Mouse (Mus musculus): ENCODE measurements around the gene Cachd1. TPM values are rescaled to one million over a fixed set of nuclear protein-coding genes. Genes with fewer than 3 reads are reported as not detected.

Cachd1 gene
- polyA plus RNA-seq, 1 experiment = 3.9 TPM

DNA sequence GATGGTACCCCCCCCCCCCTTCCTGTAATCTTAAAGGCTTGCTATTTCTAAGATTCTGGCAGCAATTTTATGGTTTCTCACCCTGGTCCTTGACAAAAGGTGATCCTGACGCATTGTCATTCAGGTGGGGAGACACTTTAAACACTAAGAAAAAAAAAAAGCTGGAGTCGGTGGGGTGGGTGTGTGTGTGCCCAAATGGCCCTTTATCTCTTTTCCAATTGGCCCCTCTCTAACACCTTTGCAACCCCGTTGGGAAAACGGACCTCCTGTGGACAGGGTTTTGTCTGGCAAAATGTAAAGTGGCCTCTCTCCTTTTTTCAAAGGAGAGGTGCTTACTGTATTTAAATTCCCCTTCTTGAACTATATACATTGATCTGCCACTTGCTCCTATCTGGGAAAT lies 2.5 kb downstream of the Cachd1 start:
- no peak overlapping the region for H3ac ChIP-seq (ENCODE audit: control insufficient read depth, insufficient read length)
- H3K27me3 ChIP-seq (ENCODE audit: control insufficient read depth, insufficient read depth, insufficient read length) = no peaks in the 10 kb centered on the region
- H3K79me2 ChIP-seq (ENCODE audit: control insufficient read depth, insufficient read depth) = no peaks in the 10 kb centered on the region
- no peaks in the 10 kb centered on the region for H3K36me3 ChIP-seq (ENCODE audit: control insufficient read depth, insufficient read depth)
- H3K4me3 ChIP-seq = no peak overlapping the region
- no peak for TF ChIP-seq TCF3 (IDR thresholded peaks at IDR 0.05; ENCODE audit: insufficient read length, low read depth)
- H3K4me2 ChIP-seq (ENCODE audit: low read depth) = no peak overlapping the region

DNA sequence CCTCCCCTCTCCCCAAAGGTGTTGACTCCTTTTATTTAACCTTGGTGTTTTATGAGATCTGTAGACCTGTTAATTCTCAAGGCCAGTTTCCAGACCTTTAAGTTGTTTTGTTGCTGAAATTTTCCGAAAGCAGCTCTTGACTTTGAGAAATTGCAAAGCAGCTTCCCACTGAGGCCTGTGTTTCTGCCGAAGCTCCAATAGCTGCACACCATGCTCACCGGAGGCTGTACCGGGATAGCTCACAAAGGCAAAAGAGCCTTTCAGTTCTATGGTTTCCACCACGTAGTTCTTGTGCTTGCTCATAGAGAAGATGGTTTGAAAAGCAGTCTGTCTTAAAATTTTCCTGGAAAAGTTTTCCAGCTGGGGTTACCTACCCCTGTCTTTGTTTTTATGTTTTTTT lies 3.2 kb downstream of the Cachd1 start:
- Histone ChIP-seq H3K4me3 (no peak overlapping the region), H3K36me3 (ENCODE audit: control insufficient read depth, insufficient read depth) (no peaks in the 10 kb centered on the region), H3K27me3 (ENCODE audit: control insufficient read depth, insufficient read depth, insufficient read length) (no peaks in the 10 kb centered on the region), H3ac (ENCODE audit: control insufficient read depth, insufficient read length) (no peak overlapping the region), H3K79me2 (ENCODE audit: control insufficient read depth, insufficient read depth) (no peaks in the 10 kb centered on the region), H3K4me2 (ENCODE audit: low read depth) (no peak overlapping the region)
- no peak for TF ChIP-seq MYOD1 (IDR thresholded peaks at IDR 0.05; ENCODE audit: control insufficient read depth in 1 of 3, insufficient read length in 2 of 3, low read depth in 2 of 3)

GRCm38 (mm10) chr4:100780911-100781310 lies 4.4 kb downstream of the Cachd1 start:
- Histone ChIP-seq H3ac (ENCODE audit: control insufficient read depth, insufficient read length) (no peak overlapping the region), H3K4me2 (ENCODE audit: low read depth) (no peak overlapping the region), H3K27me3 (ENCODE audit: control insufficient read depth, insufficient read depth, insufficient read length) (no peaks in the 10 kb centered on the region), H3K79me2 (ENCODE audit: control insufficient read depth, insufficient read depth) (no peaks in the 10 kb centered on the region), H3K4me3 (no peak overlapping the region), H3K36me3 (ENCODE audit: control insufficient read depth, insufficient read depth) (no peaks in the 10 kb centered on the region)
- TF ChIP-seq USF1 (IDR thresholded peaks at IDR 0.05; ENCODE audit: low read depth) (no peak), SRF (IDR thresholded peaks at IDR 0.05; ENCODE audit: control insufficient read depth, insufficient read length, low read depth) (no peak), POLR2AphosphoS2 (IDR thresholded peaks at IDR 0.05; ENCODE audit: insufficient read length, low read depth) (no peak), E2F4 (IDR thresholded peaks at IDR 0.05; ENCODE audit: insufficient read depth) (no peak), TCF3 (IDR thresholded peaks at IDR 0.05; ENCODE audit: insufficient read length, low read depth) (no peak), POLR2A (IDR thresholded peaks at IDR 0.05; ENCODE audit: insufficient read length, low read depth) (no peak), MAX (IDR thresholded peaks at IDR 0.05; ENCODE audit: low read depth) (no peak), TCF12 (IDR thresholded peaks at IDR 0.05; ENCODE audit: insufficient read depth, poor library complexity, severe bottlenecking) (no peak)

DNA sequence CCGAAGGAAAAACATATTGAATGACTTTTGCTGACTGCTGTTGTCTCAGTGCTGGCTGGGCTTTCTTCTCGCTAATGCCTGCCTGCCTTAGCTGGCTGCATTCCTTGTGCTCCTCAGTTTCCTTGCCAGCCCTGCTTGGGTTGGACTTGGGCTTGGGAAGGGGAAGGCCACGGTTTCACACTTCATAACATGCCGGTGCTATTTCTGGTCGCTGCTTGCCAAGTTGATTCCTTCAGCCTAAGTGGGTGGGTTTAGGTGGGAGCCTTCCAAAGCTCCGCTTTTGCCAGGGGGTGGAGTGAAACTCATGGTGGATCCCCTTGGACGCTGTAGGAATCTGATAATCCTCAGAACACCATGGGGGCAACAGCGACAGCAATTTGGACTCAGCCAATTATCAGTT lies 5.9 kb downstream of the Cachd1 start:
- TF ChIP-seq TCF3 (IDR thresholded peaks at IDR 0.05; ENCODE audit: insufficient read length, low read depth) = no peak
- no peak for TF ChIP-seq POLR2AphosphoS2 (IDR thresholded peaks at IDR 0.05; ENCODE audit: insufficient read length, low read depth)
- no peak for TF ChIP-seq MYOG (IDR thresholded peaks at IDR 0.05; ENCODE audit: control insufficient read depth in 1 of 3, insufficient read depth in 1 of 3, insufficient read length in 2 of 3, low read depth in 2 of 3)
- no peak for TF ChIP-seq TCF12 (IDR thresholded peaks at IDR 0.05; ENCODE audit: insufficient read depth, poor library complexity, severe bottlenecking)
- TF ChIP-seq MYOD1 (IDR thresholded peaks at IDR 0.05; ENCODE audit: control insufficient read depth in 1 of 3, insufficient read length in 2 of 3, low read depth in 2 of 3) = no peak
- no peak for TF ChIP-seq POLR2A (IDR thresholded peaks at IDR 0.05; ENCODE audit: insufficient read length, low read depth)
- no peak overlapping the region for H3K4me3 ChIP-seq
- no peaks in the 10 kb centered on the region for H3K36me3 ChIP-seq (ENCODE audit: control insufficient read depth, insufficient read depth)
- no peak overlapping the region for H3ac ChIP-seq (ENCODE audit: control insufficient read depth, insufficient read length)
- no peak overlapping the region for H3K4me2 ChIP-seq (ENCODE audit: low read depth)
- no peaks in the 10 kb centered on the region for H3K27me3 ChIP-seq (ENCODE audit: control insufficient read depth, insufficient read depth, insufficient read length)
- H3K79me2 ChIP-seq (ENCODE audit: control insufficient read depth, insufficient read depth) = no peaks in the 10 kb centered on the region

- Histone ChIP-seq H3K4me2 (ENCODE audit: low read depth) (no peak overlapping the region), H3K36me3 (ENCODE audit: control insufficient read depth, insufficient read depth) (no peaks in the 10 kb centered on the region), H3K27me3 (ENCODE audit: control insufficient read depth, insufficient read depth, insufficient read length) (no peaks in the 10 kb centered on the region), H3K4me3 (no peak overlapping the region), H3ac (ENCODE audit: control insufficient read depth, insufficient read length) (no peak overlapping the region), H3K79me2 (ENCODE audit: control insufficient read depth, insufficient read depth) (no peaks in the 10 kb centered on the region)
- TF ChIP-seq E2F4 (IDR thresholded peaks at IDR 0.05; ENCODE audit: insufficient read depth) (no peak), MAX (IDR thresholded peaks at IDR 0.05; ENCODE audit: low read depth) (no peak)
These were observed 6.4 kb downstream of the Cachd1 start for GRCm38 (mm10) chr4:100782891-100783290.

- no peaks in the 10 kb centered on the region for H3K79me2 ChIP-seq (ENCODE audit: control insufficient read depth, insufficient read depth)
- H3ac ChIP-seq (ENCODE audit: control insufficient read depth, insufficient read length) = no peak overlapping the region
- no peak overlapping the region for H3K4me2 ChIP-seq (ENCODE audit: low read depth)
- H3K27me3 ChIP-seq (ENCODE audit: control insufficient read depth, insufficient read depth, insufficient read length) = no peaks in the 10 kb centered on the region
- H3K4me3 ChIP-seq = no peak overlapping the region
- H3K36me3 ChIP-seq (ENCODE audit: control insufficient read depth, insufficient read depth) = no peaks in the 10 kb centered on the region
- TF ChIP-seq TCF12 (IDR thresholded peaks at IDR 0.05; ENCODE audit: insufficient read depth, poor library complexity, severe bottlenecking) (no peak), E2F4 (IDR thresholded peaks at IDR 0.05; ENCODE audit: insufficient read depth) (no peak), TCF3 (IDR thresholded peaks at IDR 0.05; ENCODE audit: insufficient read length, low read depth) (no peak), POLR2AphosphoS2 (IDR thresholded peaks at IDR 0.05; ENCODE audit: insufficient read length, low read depth) (no peak), SRF (IDR thresholded peaks at IDR 0.05; ENCODE audit: control insufficient read depth, insufficient read length, low read depth) (no peak), MAX (IDR thresholded peaks at IDR 0.05; ENCODE audit: low read depth) (no peak), REST (IDR thresholded peaks at IDR 0.05; ENCODE audit: insufficient read depth, insufficient read length) (no peak), MYOG (IDR thresholded peaks at IDR 0.05; ENCODE audit: control insufficient read depth in 1 of 3, insufficient read depth in 1 of 3, insufficient read length in 2 of 3, low read depth in 2 of 3) (no peak), MYOD1 (IDR thresholded peaks at IDR 0.05; ENCODE audit: control insufficient read depth in 1 of 3, insufficient read length in 2 of 3, low read depth in 2 of 3) (no peak), CEBPB (IDR thresholded peaks at IDR 0.05; ENCODE audit: insufficient read depth, poor library complexity, severe bottlenecking) (no peak), POLR2A (IDR thresholded peaks at IDR 0.05; ENCODE audit: insufficient read length, low read depth) (no peak), USF1 (IDR thresholded peaks at IDR 0.05; ENCODE audit: low read depth) (no peak)
These were observed 10.7 kb downstream of the Cachd1 start for GRCm38 (mm10) chr4:100787201-100787600.
